Mouse (Mus musculus) brain, embryonic 14.5 days (tissue): ENCODE results near the gene Csf3.

Source experiments
- CTCF ChIP-seq: fragments of 200-500 bp; IDR thresholded peaks from 2 replicates; pipeline ENCODE4 v1.5.1; 2012; ENCODE audit warnings: inconsistent platforms, mild to moderate bottlenecking, moderate library complexity, borderline replicate concordance; ENCODE audit not compliant: insufficient read depth, insufficient read length; ENCODE audit errors: extremely low read depth
- POLR2A ChIP-seq: fragments of 200-500 bp; IDR thresholded peaks from 2 replicates; pipeline ENCODE4 v1.6.1; 2012; ENCODE audit warnings: mild to moderate bottlenecking, inconsistent platforms, borderline replicate concordance; ENCODE audit not compliant: poor library complexity, insufficient read depth, insufficient read length, severe bottlenecking; ENCODE audit errors: extremely low read depth

DNA sequence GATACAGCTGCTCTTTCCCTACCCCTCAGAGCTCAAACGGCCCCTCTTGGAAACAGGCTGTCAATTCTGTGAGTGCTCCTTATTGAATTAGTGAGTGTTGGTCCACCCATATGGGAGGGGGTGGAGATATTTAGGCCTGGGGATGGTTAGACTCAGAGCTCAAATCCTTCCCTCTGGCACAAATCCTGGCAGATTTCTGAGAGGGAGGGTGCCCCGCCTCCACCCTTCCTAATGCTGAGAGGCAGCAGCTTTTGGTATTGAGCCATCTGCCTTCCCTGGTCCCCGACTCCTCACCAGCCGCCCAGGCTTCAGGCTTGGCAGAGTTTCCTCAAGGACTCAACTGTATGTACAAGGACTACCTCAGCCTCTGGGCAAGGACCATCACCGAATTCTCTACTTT lies 30.1 kb downstream of the Csf3 start:
- TF ChIP-seq POLR2A (no peak), CTCF (no peak)
